Mouse (Mus musculus) hindbrain, embryonic 15.5 days (tissue): ENCODE results near the gene Lrrc8b. TPM values are rescaled to one million over a fixed set of nuclear protein-coding genes. Genes with fewer than 3 reads are reported as not detected.

Experiments
- ATAC-seq: fragments of 200-750 bp; cut with Nextera tagmentation; 2 replicates; pipeline ENCODE4 v1.8.0; 2017; ENCODE audit warnings: low read depth, moderate number of reproducible peaks, moderate TSS enrichment; ENCODE audit not compliant: low FRiP score
- H3K27ac ChIP-seq: fragments of 300-500 bp; sonication (generic); replicated peaks from 2 replicates; pipeline ENCODE4 v1.5.1; 2015; ENCODE audit warnings: mild to moderate bottlenecking, inconsistent platforms
- H3K27me3 ChIP-seq: fragments of 300-500 bp; sonication (generic); 2 replicates; pipeline ENCODE4 v1.6.1; 2015; ENCODE audit warnings: control low read depth, inconsistent platforms
- H3K36me3 ChIP-seq: fragments of 300-500 bp; sonication (generic); 2 replicates; pipeline ENCODE4 v1.6.1; 2015; ENCODE audit warnings: control low read depth, inconsistent platforms
- H3K4me1 ChIP-seq: fragments of 300-500 bp; sonication (generic); replicated peaks from 2 replicates; pipeline ENCODE4 v1.6.1; 2015; ENCODE audit warnings: control low read depth, inconsistent platforms
- H3K4me2 ChIP-seq: fragments of 300-500 bp; sonication (generic); 2 replicates; pipeline ENCODE4 v1.6.1; 2015; ENCODE audit warnings: moderate library complexity, mild to moderate bottlenecking, inconsistent platforms
- H3K4me3 ChIP-seq: fragments of 300-500 bp; sonication (generic); 2 replicates; pipeline ENCODE4 v1.5.1; 2015; ENCODE audit warnings: mild to moderate bottlenecking, inconsistent platforms
- H3K9ac ChIP-seq: fragments of 300-500 bp; sonication (generic); 2 replicates; pipeline ENCODE4 v1.6.1; 2015; ENCODE audit warnings: inconsistent platforms
- H3K9me3 ChIP-seq: fragments of 300-500 bp; sonication (generic); 2 replicates; pipeline ENCODE4 v1.6.1; 2016; ENCODE audit warnings: control low read depth, inconsistent platforms
- WGBS: fragments of 180-500 bp; shearing (Covaris S2); methylation state at CpG from one replicate; pipeline ENCODE4 v1.1.7; 2015; 5-methylcytosine and 5-hydroxymethylcytosine counted together
- polyA plus RNA-seq: library from polyadenylated mRNA; unstranded; fragments of >200 nt; fragmentation: Nextera tagmentation; extraction: Ambion mirVana; gene quantifications from 2 replicates; pipeline ENCODE4 v1.2.1, GENCODE M21; 2015

Lrrc8b gene
- polyA plus RNA-seq, 1 experiment from 2014 or later, result 17.7 TPM

DNA sequence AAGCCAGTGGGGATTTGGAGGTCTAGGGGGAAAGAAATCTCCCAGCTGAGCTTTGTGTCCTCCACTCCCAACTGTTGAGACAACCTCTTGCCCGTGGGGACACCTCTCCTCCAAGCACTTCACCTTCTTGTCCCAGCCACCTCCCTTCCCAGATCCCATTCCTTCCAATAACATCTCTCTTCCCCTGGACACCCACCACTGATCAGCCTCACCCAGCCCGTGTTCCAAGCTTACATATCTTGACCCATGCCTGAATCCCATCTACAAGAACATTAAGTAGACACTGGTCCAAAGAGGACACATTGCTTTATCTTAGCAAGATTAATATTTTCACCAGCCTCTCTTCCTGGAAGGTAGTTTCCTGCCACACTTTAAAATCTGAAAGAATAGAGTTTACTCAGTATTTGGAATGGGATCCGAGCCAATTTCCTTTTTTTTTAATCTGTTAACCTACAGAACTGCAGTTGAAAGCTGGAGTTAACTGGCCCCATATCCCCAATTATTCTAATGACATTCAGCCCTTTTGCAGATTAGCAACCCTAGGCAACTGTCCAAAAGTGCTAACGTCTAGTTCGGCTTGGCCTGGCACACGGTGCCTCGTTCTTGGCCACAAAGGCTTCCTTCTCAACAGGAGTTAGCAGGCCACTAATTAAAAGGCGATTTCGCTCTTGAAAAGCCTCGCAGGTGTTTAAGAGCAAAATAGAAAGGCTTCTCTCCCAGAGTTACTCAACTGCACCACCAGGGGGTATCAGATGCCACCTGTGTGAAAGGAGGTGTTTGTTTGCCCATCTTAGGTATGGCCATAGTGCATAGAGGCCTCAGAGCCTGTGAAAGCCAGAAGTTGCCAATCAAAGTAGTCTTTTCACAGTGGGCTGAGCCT, 77.0 kb downstream of the Lrrc8b start:
- ATAC-seq, result peak; percentile 18; the same call in 1 of the 2 replicates
- WGBS, result 33% methylated on average over 10 of the region's 10 CpGs
- Histone ChIP-seq H3K4me2 (no peak overlapping the region), H3K4me3 (no peak overlapping the region), H3K9me3 (no peaks in the 10 kb centered on the region), H3K27ac (0 out of 2 replicates have a peak overlapping the region, but pooled peaks have one; percentile 20), H3K36me3 (peaks cover 5% of the 10 kb centered on the region; the same call in 1 of the 2 replicates), H3K9ac (no peak overlapping the region), H3K4me1 (peaks cover 33% of the 10 kb centered on the region), H3K27me3 (no peaks in the 10 kb centered on the region; the same call in 1 of the 2 replicates)

GRCm38 (mm10) chr5:105493377-105493776, 77.8 kb downstream of the Lrrc8b start:
- no peaks in the 10 kb centered on the region; the same call in 1 of the 2 replicates for H3K27me3 ChIP-seq
- peaks cover 33% of the 10 kb centered on the region for H3K4me1 ChIP-seq
- H3K36me3 ChIP-seq, result no peaks in the 10 kb centered on the region
- no peak for ATAC-seq
- H3K4me2 ChIP-seq, result no peak overlapping the region
- no peak overlapping the region for H3K4me3 ChIP-seq
- WGBS, result 83% methylated on average over 7 of the region's 7 CpGs
- H3K27ac ChIP-seq, result peak overlapping the region; percentile 20; the same call in 1 of the 2 replicates
- H3K9me3 ChIP-seq, result no peaks in the 10 kb centered on the region
- H3K9ac ChIP-seq, result no peak overlapping the region

DNA sequence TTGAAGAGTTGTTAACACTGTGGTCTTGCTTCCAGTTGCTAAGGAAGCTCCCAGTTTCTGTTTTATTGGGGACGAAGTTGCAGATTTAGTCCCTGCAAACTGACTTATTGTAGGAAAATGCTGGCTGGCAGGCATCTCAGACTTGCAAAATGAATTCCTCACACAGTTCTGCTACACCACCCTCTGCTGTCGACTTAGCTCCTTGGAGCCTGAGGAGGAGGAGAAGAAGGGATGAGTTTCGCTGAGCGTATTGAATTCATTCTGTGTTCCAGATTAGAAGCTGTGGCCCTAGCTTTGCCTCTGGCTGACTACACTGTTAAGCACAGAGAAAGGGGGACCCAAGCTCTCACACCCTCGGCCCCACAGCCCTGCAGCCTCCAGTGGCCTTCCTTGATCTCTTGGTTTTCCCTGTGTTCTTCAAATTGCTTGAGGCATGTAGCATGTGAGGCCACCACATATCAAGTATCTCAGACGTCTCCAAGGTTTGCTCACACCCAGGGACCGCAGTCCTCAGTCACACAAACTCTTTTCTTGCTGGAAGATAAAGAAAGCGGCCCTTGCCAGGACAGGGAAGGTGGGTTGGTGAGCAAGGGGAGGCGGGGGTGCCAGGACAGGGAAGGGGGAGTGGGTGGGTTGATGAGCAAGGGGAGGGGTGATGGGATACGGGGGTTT, 78.8 kb downstream of the Lrrc8b start:
- Histone ChIP-seq H3K4me3 (no peak overlapping the region), H3K9ac (no peak overlapping the region), H3K27me3 (no peaks in the 10 kb centered on the region; the same call in 1 of the 2 replicates), H3K36me3 (no peaks in the 10 kb centered on the region), H3K27ac (no peak overlapping the region), H3K4me2 (no peak overlapping the region), H3K4me1 (peaks cover 33% of the 10 kb centered on the region), H3K9me3 (no peaks in the 10 kb centered on the region)
- no peak for ATAC-seq
- 34% methylated on average over 10 of the region's 10 CpGs for WGBS

DNA sequence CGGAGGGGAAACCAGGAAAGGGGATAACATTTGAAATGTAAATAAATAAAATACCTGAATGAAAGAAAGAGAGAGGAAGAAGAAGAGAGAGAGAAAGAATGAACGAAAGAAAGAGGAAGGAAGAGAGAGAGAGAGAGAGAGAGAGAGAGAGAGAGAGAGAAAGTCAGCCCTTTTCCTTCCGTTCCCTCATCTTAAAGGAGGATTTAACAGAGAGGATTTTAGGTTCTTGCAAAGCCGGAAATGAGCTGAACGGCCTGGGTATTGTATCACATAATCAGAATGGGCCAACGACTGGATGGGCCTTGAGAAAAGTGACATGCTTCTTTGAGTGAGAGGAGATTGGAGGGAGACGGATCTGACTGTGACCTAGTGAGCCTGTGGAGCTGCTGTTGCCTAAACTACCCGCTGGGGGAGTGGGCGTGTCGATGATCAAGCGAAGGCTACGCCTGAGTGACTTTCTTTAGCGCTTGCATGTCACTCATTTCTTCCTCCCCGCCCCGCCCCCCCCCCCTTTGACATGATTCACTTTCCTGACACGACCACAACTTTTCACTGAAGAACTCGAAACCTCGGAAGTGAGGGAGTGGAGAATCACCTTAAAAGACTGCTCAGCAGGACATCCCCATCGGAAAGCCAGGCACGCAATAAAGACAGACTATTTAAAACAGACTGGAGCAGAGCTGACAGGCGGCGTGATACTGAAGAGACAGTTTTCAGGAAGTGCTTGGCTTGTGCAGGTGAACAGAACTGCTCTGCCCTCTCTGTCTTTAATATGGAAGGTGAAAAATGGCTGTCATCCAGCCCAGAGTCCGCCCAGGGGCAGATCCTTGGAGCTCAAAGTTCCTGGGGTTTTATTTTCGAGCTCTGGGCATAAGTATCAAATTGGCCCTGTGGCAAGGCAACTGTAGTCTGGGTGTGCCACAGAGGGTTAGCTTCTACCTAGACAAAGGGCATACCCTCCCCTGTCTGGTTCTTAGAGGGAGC, 79.6 kb downstream of the Lrrc8b start:
- Histone ChIP-seq H3K9me3 (no peaks in the 10 kb centered on the region), H3K27me3 (no peaks in the 10 kb centered on the region; the same call in 1 of the 2 replicates), H3K4me1 (peaks cover 35% of the 10 kb centered on the region), H3K9ac (no peak overlapping the region), H3K4me2 (peak overlapping the region; percentile 56), H3K4me3 (peak overlapping the region; percentile 10), H3K36me3 (no peaks in the 10 kb centered on the region), H3K27ac (no peak overlapping the region)
- 5% methylated on average over 24 of the region's 24 CpGs for WGBS
- ATAC-seq, result peak; percentile 73

- H3K4me3 ChIP-seq, result no peak overlapping the region
- no peaks in the 10 kb centered on the region for H3K9me3 ChIP-seq
- no peaks in the 10 kb centered on the region; the same call in 1 of the 2 replicates for H3K27me3 ChIP-seq
- peaks cover 44% of the 10 kb centered on the region for H3K4me1 ChIP-seq
- H3K27ac ChIP-seq, result no peak overlapping the region
- 72% methylated on average over 4 of the region's 4 CpGs for WGBS
- H3K9ac ChIP-seq, result no peak overlapping the region
- no peak for ATAC-seq
- no peaks in the 10 kb centered on the region for H3K36me3 ChIP-seq
- no peak overlapping the region for H3K4me2 ChIP-seq
Observed at GRCm38 (mm10) chr5:105496133-105496532, 80.6 kb downstream of the Lrrc8b start.

GRCm38 (mm10) chr5:105496586-105496985, 81.0 kb downstream of the Lrrc8b start:
- ATAC-seq, result no peak
- peaks cover 44% of the 10 kb centered on the region for H3K4me1 ChIP-seq
- 68% methylated on average over 7 of the region's 7 CpGs for WGBS

DNA sequence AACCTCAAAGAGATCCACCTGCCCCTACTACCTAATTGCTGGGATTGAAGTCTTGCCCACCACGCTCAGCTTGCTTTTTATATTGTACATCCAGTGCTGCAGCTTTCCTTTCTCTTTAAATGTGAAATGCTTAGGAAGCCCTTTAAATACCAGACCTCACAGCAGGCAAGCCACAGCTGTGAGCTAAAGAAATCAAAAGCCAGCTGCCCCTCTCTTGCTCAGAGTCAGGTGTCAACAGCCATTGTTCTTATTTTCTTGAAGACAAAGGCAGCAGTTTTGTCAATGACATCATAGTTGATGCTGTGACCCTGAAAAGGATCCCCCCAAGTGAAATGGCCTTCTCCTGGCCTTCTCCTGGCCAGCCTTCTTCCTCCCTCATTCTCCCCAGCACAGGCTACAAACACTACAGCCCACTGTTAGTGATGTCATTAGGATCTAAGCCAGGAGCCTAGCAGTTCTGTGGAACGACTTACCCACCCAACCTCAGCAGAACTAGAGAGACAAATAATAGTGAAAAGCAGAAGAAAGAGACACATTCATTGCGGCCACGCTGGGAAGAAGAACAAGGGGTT, 82.9 kb downstream of the Lrrc8b start:
- WGBS, result 24% methylated on average over 4 of the region's 4 CpGs
- Histone ChIP-seq H3K27me3 (no peaks in the 10 kb centered on the region; the same call in 1 of the 2 replicates), H3K36me3 (no peaks in the 10 kb centered on the region), H3K4me3 (no peak overlapping the region), H3K9me3 (no peaks in the 10 kb centered on the region), H3K9ac (no peak overlapping the region), H3K4me1 (peaks cover 36% of the 10 kb centered on the region), H3K27ac (0 out of 2 replicates have a peak overlapping the region, but pooled peaks have one; percentile 7), H3K4me2 (no peak overlapping the region)
- ATAC-seq, result no peak

More at GRCm38 (mm10) chr5:105496586-105496985, 81.0 kb downstream of the Lrrc8b start:
- Histone ChIP-seq H3K9ac (no peak overlapping the region), H3K4me3 (no peak overlapping the region), H3K9me3 (no peaks in the 10 kb centered on the region), H3K4me2 (no peak overlapping the region), H3K27me3 (no peaks in the 10 kb centered on the region; the same call in 1 of the 2 replicates), H3K36me3 (no peaks in the 10 kb centered on the region), H3K27ac (no peak overlapping the region)

DNA sequence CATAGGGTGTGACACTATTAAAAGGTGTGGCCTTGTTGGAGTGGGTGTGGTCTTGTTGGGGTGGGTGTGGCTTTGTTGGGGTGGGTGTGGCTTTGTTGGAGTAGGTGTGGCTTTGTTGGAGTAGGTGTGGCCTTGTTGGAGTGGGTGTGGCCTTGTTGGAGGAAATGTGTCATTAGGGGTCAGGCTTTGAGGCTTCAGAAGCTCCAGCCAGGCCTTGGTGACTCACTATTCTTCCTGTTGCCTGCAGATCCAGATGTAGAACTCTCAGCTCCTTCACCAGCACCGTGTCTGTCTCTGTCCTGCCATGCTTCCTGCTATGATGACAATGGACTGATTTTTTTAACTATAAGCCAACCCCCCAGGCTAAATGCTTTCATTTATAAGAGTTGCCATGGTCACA, 83.8 kb downstream of the Lrrc8b start:
- Histone ChIP-seq H3K4me3 (no peak overlapping the region), H3K27ac (peak overlapping the region; percentile 7; the same call in 1 of the 2 replicates), H3K4me2 (no peak overlapping the region), H3K9me3 (no peaks in the 10 kb centered on the region), H3K9ac (no peak overlapping the region), H3K4me1 (peaks cover 27% of the 10 kb centered on the region), H3K36me3 (no peaks in the 10 kb centered on the region), H3K27me3 (no peaks in the 10 kb centered on the region)
- no peak for ATAC-seq
- 37% methylated on average over 1 of the region's 1 CpGs for WGBS

GRCm38 (mm10) chr5:105500132-105501121, 84.9 kb downstream of the Lrrc8b start:
- H3K9me3 ChIP-seq, result no peaks in the 10 kb centered on the region
- H3K9ac ChIP-seq, result no peak overlapping the region
- H3K4me1 ChIP-seq, result peaks cover 17% of the 10 kb centered on the region
- H3K36me3 ChIP-seq, result no peaks in the 10 kb centered on the region
- H3K4me2 ChIP-seq, result no peak overlapping the region
- 40% methylated on average over 12 of the region's 12 CpGs for WGBS
- H3K27ac ChIP-seq, result no peak overlapping the region; the same call in 1 of the 2 replicates
- 0 out of 2 replicates have a peak, but pooled peaks have one; percentile 24 for ATAC-seq
- H3K27me3 ChIP-seq, result no peaks in the 10 kb centered on the region
- no peak overlapping the region for H3K4me3 ChIP-seq

- no peak for ATAC-seq
- 88% methylated on average over 3 of the region's 3 CpGs for WGBS
- Histone ChIP-seq H3K4me3 (no peak overlapping the region), H3K9ac (no peak overlapping the region), H3K9me3 (no peaks in the 10 kb centered on the region), H3K4me2 (no peak overlapping the region), H3K4me1 (peaks cover 11% of the 10 kb centered on the region), H3K27ac (no peak overlapping the region; the same call in 1 of the 2 replicates), H3K27me3 (no peaks in the 10 kb centered on the region), H3K36me3 (no peaks in the 10 kb centered on the region)
Observed at GRCm38 (mm10) chr5:105501136-105501535, 85.6 kb downstream of the Lrrc8b start.
